Mouse (Mus musculus): Measurements from ENCODE around the gene Wfdc21.

Wfdc21 gene

DNA sequence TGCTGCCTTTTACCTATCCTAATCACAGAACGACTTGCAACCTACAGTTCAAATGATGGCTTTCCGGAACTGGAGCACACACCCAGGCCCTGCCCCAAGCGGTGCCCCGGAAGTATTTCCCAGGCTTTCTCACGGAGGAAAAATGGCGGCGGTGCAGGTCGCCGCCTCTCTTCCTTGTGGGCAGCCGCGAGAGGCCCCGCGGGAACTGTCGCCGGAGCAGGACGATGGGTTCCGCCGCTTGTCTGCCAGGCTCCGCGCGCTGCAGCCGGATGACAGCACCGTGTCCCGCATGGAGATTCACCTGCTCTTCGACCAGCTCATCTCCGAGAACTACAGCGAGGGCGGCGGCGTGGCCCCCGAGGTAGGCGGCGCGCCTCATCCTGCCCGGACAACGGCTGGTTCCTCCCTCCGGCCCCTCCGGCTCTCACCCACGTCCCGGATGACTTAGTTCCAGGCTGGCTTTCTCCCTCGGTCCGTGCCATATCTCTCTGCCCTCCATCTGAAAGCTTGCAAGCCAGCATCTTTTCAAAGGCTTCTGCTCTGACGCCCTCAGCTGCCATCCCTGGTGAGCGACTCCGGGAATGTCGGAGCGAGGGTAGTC lies 6.9 kb downstream of the Wfdc21 start, which contains the start of gene Heatr6:
Gene Heatr6, plus strand, starts transcription at position 116 of the 601 bp plus-strand sequence.
- DNase-seq (ENCODE audit: low spot score) = peak; percentile 96

DNA sequence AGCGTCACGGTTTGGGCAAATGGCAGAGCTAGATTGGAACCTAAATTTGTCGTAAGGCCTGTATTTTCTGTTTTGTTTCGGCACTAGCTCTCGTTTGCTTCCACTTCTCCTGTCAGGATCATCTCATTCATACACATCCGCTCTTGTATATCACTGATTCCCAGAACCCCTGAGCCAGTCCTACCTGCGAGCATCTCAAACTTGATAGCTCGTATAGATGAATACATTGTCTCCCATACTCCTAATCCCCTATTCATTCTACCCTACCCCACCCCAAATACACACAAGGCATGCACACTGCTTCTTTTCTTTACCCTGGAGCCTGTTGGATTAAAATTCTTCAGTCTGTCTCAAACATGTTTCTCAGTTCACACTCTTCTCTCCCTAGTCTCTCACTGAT lies 7.5 kb downstream of the Wfdc21 start:
- no peak for DNase-seq (ENCODE audit: low spot score)

DNA sequence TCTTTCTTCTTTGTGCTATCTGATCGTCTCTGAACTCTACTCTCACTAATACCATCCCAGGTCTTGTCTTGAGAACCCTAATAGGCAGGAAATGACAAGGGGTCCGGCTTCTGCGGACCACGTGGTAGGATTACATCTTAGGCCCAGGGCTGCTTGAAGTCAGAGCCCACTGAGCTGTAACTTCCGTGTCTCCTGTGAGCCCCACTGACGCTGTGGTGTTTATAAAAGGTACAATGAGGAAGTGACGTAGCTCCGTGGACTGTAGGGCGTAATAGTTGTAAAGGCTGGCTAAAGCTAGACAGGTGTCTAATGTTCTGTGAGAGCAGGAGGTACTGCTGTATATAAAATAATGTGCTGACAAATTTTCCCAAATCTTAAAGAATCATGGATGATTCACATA lies 20.6 kb downstream of the Wfdc21 start:
- no peak for DNase-seq (ENCODE audit: low spot score)

DNA sequence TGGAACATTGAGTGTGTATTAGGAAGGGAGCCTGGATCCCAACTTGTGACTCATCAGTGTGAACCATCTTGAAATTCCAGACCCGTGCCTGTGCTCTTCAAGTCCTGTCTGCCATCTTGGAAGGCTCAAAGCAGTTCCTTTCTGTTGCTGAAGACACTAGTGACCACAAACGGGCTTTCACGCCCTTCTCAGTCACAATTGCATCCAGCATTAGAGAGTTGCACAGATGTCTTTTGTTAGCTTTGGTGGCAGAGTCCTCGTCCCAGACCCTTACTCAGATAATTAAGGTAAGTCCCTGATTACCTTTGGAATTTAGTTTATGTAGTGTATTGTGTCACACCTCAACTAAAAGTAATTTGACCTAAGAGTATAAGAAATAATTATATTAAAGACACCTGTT lies 22.2 kb downstream of the Wfdc21 start:
- no peak for DNase-seq (ENCODE audit: low spot score)

DNA sequence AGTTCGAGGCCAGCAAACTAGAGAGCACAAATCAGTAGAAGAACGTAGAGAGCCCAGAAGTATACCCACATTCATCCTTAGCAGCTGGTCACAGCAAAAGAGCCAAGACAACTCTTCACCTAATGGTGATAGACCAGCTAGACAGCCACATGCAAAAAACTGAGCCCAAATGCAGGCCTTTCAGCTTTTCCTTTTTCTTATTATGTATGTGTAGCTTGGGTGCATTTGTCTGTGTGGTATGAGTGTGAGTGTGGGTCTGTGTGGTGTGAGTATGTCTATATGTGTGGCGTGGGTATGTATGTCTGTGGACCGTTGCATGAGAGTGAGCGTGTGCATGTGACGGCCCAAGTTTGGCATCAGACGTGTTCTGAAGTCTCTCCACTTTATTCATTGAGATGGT lies 24.3 kb downstream of the Wfdc21 start:
- no peak for DNase-seq (ENCODE audit: low spot score)

DNA sequence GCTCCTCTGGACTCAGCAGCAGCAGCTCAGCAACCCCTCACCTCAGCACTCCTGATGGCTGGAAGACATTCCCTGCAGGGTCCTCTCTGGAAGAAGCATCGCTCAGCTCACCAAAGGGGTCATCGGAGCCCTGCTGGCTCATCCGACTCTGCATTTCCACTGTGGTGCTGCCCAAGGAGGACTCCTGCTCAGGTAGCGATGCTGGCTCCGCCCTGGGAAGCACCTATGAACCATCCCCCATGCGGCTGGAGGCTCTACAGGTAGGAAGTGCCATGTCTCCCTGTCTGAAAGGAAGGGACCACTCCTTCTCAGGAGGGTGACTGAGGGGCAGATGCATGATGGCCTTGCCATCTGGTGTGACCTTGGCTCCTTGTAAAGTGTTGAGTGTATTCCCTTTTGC lies 25.6 kb downstream of the Wfdc21 start:
- no peak for DNase-seq (ENCODE audit: low spot score)

DNA sequence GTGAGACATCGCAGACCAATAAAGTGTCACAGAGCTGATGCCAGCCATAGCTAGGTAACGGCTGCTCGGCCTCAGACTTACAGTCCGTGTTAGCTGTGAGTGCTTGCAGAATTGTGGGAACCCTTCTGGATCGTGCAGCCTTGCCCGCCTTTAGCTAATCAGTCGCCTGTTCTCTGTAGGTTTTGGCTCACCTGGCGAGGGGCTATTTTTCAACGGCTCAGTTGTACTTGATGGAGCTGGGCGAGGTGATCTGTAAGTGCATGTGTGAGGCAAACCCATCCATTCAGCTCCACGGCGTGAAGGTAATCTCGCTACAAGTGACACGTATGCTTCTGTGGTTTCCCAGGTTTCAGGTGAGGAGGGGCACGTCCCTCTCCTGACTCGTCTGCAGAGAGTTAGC lies 27.0 kb downstream of the Wfdc21 start:
- DNase-seq (ENCODE audit: low spot score) = no peak

DNA sequence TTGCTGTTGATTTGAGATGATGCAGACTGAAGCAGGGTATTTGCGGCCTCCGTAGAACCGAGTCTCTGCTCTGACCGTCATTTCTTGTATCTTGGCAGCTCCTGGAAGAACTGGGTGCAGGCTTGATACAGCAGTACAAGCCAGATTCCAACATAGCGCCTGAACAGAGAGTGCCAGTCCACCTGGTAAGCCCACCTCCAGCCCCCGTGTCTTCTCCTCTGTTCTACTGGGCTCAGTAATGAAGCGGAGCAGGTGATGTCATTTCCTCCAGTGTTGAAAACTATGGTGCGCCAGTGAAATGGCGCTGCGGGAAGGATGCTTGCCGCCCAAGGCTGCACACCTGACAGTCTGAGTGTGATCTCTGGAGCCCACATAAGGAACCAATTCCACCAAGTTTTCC lies 27.6 kb downstream of the Wfdc21 start:
- DNase-seq (ENCODE audit: low spot score) = no peak

DNA sequence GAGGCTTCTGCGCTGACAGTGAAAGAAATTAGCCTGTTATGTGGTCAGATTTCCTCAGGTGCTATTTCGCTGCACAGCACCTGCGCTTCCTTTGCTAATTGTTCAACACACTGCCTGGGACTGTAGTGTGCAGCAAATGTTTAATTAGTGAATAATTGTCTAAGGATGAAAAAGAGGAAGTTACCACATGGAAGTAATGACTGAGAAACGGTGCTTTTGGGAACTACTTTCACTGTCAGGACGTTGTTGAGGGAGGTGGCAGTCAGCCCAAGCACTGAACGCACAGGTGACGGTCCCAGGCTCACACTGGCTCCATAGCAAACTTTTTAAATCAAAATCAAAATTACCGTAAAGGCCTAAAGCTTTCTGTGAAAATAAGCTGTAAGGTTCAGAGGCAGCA lies 30.1 kb downstream of the Wfdc21 start:
- DNase-seq (ENCODE audit: low spot score) = no peak

DNA sequence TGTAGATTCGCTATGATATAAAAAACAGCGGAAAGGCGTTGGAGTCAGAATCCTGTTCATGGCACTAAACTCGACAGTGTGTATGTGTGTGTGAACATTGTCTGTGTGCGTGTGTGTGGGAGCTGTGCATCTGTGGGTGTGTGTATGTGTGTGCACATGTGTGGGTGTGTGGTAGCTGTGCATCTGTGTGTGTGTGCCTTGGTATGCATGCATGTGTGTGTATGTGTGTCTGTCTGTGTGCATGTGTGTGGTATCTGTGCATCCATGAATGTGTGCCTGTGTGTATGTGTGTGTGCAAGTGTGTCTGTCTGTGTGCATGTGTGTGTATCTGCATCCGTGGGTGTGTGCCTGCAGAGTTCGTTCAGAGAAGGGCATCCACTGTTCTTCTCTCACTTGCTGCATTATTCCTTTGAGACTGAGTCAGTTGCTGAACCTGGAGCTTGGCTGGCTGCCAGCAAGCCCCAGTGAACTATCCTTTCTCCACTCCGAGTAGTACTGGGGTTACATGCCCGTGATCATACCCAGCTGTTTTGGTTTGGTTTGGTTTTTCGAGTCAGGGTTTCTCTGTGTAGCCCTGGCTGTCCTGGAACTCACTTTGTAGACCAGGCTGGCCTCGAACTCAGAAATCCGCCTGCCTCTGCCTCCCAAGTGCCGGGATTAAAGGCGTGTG lies 37.3 kb downstream of the Wfdc21 start:
- no peak for DNase-seq (ENCODE audit: low spot score)

DNA sequence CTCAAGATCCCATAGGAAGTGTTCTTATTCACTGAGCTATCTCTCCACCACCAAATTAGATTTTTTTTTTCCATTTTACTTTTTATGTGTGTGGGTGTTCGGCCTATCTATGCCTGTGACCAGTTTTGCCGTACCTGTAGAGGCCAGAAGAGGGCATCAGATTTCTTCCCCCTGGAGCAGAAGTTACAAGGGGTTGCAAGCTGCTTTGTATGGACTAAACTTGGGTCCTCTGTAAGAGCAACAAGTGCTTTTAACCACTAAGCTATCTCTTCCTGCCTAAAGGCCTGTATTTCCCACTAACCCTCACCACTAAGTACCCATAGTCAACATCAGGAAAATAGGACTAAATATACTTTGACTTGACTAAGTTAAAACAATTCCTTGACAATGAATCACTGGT lies 37.9 kb downstream of the Wfdc21 start:
- DNase-seq (ENCODE audit: low spot score) = no peak

DNA sequence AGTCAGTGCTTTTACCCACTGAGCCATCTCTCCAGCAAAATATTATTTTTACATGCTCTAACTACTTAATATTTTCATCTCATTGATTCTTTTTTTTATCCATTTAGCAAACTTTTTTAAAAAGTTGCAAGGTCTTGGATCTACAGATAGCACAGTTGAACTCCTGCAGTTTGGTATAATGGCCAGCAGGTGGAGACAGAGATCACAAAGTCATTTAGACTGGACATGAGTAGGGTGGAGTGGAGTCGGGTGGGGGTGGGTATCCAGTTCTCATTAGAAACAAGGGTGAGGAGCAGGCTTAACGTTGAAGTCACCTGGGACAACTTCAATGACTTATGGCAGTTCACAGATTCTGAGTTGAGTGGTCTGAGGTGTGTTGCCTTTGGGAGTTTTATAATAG lies 38.6 kb downstream of the Wfdc21 start:
- peak; percentile 83 for DNase-seq (ENCODE audit: low spot score)

DNA sequence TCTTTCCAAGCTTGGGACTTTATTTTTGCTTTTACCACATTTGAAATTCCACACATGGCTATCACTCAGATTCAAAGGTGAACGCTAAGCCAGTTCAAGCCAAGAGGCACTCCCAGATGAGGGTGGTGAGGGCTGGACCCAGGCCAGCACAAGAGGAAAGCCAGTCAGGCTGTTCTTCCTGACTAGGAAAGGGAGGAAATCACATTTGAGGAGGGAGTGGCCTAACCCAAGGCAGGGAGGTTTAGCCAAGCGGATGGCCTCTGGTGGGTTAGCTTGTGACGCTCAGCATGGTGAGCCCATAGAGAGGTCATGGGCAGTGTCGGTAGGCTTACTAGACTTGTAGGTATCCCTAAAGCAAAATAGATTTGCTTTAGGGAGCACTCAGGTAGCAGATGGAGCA lies 40.1 kb downstream of the Wfdc21 start:
- DNase-seq (ENCODE audit: low spot score) = no peak

DNA sequence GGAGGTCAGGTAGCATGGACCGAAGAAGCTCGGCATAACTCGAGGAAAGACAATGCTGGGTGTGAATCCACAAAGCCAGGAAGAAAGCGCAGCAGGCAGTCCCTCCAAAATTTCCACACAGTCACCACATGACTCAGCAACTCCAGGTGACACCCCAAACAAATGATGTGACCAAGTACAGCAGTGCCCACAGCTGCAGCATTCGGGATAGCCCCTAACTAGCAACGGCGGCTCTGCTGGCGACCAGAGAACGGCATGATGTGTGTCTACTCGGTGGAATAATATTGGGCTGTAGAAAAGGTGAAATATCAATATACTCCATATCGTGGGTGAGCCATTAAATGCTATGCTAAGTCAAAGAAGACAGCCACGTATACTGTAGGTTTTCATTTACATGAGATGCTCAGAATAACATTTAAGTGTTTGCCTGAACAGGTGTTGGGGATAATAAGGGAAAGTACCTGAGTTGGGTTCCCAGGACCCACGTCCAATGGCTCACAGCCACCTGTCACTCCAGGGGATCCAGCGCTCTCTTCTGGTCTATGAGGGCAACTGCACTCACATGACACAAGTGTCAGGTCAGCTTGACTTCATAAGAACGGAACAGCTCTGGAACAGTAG lies 40.8 kb downstream of the Wfdc21 start:
- DNase-seq (ENCODE audit: low spot score) = no peak

DNA sequence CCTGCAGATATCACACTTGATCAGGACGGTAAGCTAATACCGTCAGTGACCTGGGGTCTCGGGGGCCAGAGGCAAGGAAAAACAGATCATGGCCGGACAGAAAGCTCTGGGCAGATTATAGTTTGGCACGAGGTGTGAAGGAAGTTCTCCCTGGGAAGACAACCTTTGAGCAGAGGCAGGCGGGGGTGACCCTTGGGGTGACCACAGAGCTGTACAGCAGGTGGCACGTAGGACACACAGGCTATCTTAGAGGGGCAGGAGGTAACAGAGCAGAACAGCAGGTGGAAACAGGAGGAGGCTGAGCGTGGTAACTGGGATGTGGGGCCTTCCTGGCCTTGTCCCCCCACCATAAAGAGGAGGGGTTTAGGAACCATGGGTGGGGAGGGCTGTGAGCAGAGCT lies 41.6 kb downstream of the Wfdc21 start:
- DNase-seq (ENCODE audit: low spot score) = no peak

DNA sequence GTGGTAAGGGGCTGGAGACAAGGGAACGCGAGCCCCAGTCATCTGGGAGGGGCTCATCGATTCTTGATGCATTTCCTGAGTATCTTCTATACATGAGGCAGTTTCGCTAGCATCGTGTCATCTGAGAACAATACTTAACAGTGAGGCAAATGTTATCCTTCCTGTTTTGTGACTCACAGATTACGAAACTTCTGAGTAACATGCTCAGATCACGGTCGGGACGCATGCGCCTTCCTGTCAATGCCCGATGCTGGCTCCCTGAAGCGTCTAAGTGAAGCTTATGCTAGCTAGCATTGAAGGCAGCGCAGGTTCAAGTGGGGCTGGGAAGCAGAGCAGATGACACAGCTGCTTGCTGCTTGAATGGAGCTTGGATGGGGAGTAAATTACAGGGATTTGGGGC lies 42.5 kb downstream of the Wfdc21 start:
- peak; percentile 86 for DNase-seq (ENCODE audit: low spot score)

DNA sequence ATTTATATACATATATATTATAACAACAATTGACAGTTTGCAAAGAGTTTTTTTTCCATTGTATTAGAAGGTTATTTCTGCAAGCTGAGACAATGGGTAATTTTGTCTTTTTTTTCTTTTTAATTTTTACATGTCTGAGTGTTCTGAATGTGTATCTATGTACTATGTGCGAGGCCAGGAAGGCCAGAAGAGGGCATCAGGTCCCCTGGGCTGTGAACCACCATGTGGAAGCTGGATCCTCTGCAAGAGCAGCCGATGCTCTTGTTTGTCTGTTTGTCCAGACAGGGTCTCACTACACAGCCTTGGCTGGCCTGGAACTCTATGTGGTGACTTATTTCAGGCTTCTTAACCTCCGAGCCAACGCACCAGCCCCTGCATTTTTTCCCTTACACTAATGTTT lies 44.4 kb downstream of the Wfdc21 start:
- no peak for DNase-seq (ENCODE audit: low spot score)

DNA sequence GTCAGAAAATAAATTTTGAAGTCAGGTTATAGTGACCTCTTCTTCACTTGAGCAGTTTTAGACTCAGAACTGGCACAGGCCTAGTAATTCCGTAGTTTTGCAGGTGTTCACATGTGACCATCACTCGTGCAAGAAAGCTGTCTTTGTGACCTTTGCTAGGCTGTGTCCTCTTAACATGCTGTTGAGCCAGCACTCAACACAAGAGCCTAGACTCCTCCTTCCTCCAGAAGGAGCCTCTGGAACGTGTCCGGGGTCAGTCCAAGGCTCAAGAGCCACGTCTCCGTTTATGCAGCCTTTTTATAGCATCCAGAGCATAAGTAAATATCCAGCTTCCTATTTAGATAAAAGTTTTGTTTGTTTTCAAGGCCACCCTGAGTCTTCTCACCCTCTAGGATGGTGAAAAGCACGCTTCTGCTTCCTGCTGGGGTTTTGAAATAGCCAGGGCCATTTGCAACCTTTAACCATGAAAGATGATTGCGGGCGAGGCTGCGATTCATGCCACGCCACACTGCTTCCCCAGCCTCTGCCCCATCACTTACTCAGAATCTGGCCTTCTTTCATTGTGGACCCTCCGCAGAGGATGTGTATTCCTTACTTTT lies 45.7 kb downstream of the Wfdc21 start:
- DNase-seq (ENCODE audit: low spot score) = no peak

DNA sequence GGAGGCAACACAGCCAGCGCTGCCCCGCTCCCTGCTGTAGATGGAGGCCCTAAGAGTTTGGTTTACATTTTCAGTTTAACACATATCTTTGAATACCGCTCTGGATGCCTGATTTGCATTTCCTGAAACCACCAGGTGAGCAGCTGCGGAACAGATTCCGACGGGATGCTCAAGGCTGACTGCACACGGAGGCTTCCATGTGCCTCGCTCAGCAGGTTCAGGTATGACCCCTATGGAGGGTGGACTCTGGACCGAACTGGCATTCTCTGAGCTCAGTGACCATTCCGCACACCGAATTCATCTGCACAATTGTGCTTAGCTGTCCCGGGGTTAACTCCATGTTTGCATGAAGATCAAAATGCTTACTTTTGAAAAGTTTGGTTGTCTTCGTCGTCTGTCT lies 46.5 kb downstream of the Wfdc21 start:
- DNase-seq (ENCODE audit: low spot score) = no peak

DNA sequence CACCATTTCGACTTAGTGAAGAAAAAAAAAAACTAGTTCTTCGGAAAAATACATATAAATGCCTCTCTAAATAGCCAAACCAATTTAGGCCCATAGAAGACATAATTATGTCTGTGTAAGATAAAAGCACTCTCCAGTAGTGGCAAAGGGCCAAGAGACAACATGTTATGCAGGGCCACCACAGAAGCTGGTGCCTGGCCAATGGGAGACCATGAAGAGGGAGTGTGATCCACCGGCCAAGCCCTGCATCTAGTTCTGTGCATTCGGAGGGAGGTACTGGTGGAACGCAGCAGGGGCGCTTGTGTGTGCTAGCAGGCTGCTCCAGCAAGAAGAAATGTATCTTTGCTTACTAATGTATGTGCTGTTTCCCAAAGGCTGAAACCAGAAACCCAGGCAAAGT lies 49.4 kb downstream of the Wfdc21 start:
- no peak for DNase-seq (ENCODE audit: low spot score)

DNA sequence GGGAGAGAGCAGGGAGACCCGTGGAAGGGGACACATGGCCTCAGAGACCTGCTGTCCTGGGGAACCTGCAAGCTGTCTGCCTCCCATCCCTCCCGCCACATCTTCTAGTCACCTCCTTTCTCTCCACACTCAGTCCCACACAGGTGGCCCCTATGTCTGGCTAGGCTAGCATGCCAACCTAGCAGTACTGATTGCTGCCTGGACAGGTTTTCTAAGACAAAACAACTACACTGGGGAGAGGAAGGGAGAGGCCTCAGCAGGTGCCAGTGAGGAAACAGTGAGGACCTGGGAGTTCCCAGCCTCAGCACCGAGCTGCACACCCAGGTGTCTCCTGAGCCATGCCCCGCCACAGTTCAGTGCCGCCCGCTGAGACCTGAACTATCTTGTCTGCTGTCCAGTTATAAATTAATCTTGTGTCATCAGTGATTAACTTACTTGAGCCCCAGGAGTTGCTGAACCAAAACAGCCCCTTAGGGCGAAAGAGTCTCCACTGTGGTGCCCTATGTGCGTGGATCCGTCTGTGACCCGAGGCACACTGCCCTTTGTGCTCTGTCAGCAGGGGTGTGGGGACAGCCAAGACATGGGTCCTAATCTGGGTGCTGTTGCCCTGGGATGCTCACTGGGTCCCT lies 50.4 kb downstream of the Wfdc21 start:
- DNase-seq (ENCODE audit: low spot score) = no peak

DNA sequence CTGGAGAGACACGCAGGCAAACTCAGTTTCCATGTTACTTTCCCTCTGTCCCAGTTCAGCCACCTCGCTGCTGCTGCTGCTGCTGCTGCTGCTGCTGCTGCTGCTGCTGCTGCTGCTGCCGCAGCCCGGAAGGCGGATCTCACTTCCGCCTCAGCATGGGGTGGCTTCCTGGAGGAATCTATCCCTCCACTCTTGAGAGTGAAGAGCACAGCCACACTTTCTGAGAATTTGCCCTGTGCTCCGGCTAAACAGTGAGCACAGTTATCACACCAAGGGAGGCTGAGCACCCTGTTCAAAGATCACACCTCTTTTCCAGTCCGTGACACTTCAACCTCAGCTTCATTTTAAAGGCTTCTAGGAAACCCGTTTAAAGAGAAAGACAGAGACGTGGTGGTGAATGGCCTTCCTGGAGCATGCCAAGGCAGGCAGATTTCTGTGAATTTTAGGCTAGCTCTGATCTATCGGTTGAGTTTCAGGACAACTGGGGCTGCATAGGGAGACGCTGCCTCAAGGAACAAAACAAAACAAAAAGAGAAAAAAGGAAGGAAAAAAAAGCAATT lies 53.2 kb downstream of the Wfdc21 start:
- no peak for DNase-seq (ENCODE audit: low spot score)

DNA sequence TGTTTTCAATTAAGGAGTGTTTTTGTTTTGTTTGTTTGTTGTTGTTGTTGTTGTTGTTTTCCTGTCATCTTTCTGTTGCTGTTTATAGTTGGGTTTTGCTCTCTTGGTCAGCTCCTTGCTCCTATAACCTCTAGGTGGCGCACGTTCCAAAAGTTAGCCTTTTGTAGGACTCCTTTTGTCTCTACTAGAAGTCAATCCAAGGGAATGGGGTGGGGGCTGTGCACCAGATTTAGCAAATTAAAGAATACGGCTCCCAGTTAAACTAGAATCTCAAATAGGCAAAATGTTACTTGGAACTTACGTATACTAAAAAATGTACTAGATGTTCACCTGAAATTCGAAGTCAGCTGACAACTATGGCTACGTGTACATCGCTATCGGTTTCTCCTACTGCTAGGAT lies 55.4 kb downstream of the Wfdc21 start:
- DNase-seq (ENCODE audit: low spot score) = peak; percentile 66
